Mouse (Mus musculus) testis, adult 2 months (tissue): Measurements from ENCODE around the gene Cobll1. TPM values are rescaled to one million over a fixed set of nuclear protein-coding genes. Genes with fewer than 3 reads are reported as not detected.
A peak's percentile ranks its signal among the peaks of the same experiment; 100 is the strongest.
"Not testable (repeated sequence)": the region's sequence is repeated elsewhere in the genome, so short reads cannot be mapped to it uniquely, and the experiment has no call there.

Source experiments
- H3K27ac ChIP-seq: fragments of 200-500 bp; 2 replicates; pipeline ENCODE4 v1.5.1; 2012; ENCODE audit warnings: low read depth, low read length; ENCODE audit not compliant: control insufficient read depth, insufficient read depth
- H3K27me3 ChIP-seq: fragments of 200-500 bp; 2 replicates; pipeline ENCODE4 v1.6.1; 2012; ENCODE audit warnings: mild to moderate bottlenecking, low read length, moderate library complexity; ENCODE audit not compliant: control insufficient read depth, insufficient read depth
- H3K36me3 ChIP-seq: fragments of 200-500 bp; 2 replicates; pipeline ENCODE4 v1.6.1; 2012; ENCODE audit warnings: mild to moderate bottlenecking, low read length; ENCODE audit not compliant: control insufficient read depth, insufficient read depth
- H3K4me1 ChIP-seq: fragments of 200-500 bp; 2 replicates; pipeline ENCODE4 v1.6.1; 2012; ENCODE audit warnings: low read length; ENCODE audit not compliant: control insufficient read depth, insufficient read depth
- H3K4me3 ChIP-seq: fragments of 200-500 bp; 2 replicates; pipeline ENCODE4 v1.5.1; 2012; ENCODE audit warnings: low read depth, mild to moderate bottlenecking, low read length, moderate library complexity, mixed read lengths; ENCODE audit not compliant: control insufficient read depth
- CTCF ChIP-seq: fragments of 200-500 bp; IDR thresholded peaks from 2 replicates; pipeline ENCODE4 v1.5.1; 2012; ENCODE audit warnings: low read depth, mild to moderate bottlenecking, inconsistent platforms, low read length, moderate library complexity; ENCODE audit not compliant: control insufficient read depth, insufficient read depth, insufficient replicate concordance
- POLR2A ChIP-seq: fragments of 200-500 bp; IDR thresholded peaks from 2 replicates; pipeline ENCODE4 v1.6.1; 2012; ENCODE audit warnings: low read depth, mild to moderate bottlenecking, inconsistent platforms, low read length, moderate library complexity; ENCODE audit not compliant: control insufficient read depth
- polyA plus RNA-seq: library from polyadenylated mRNA; depleted of rRNA; stranded (reverse); fragments of >200 nt; gene quantifications from 2 replicates; pipeline ENCODE4 v1.2.3, GENCODE M21; 2012

Gene Cobll1
- polyA plus RNA-seq, 1 experiment, result 3.6 TPM

- no peak for TF ChIP-seq CTCF
- no peak for TF ChIP-seq POLR2A
- Histone ChIP-seq H3K36me3 (no peaks in the 10 kb centered on the region), H3K4me3 (peak overlapping the region; percentile 48), H3K27me3 (no peaks in the 10 kb centered on the region), H3K27ac (no peak overlapping the region), H3K4me1 (no peaks in the 10 kb centered on the region)
Observed at GRCm38 (mm10) chr2:65268731-65269130, 29.5 kb upstream of the Cobll1 start.

- peak overlapping the region; percentile 54; the same call in 1 of the 2 replicates for H3K4me3 ChIP-seq
- no peaks in the 10 kb centered on the region for H3K4me1 ChIP-seq
- H3K36me3 ChIP-seq, result no peaks in the 10 kb centered on the region
- TF ChIP-seq POLR2A, result 0 out of 2 replicates have a peak, but pooled peaks have one; percentile 14
- TF ChIP-seq CTCF, result no peak
- no peaks in the 10 kb centered on the region for H3K27me3 ChIP-seq
- H3K27ac ChIP-seq, result no peak overlapping the region
Observed at GRCm38 (mm10) chr2:65267834-65268233, 28.6 kb upstream of the Cobll1 start.

GRCm38 (mm10) chr2:65266576-65267299 is 27.5 kb upstream of the Cobll1 start:
- H3K4me1 ChIP-seq, result no peaks in the 10 kb centered on the region
- no peaks in the 10 kb centered on the region for H3K36me3 ChIP-seq
- no peak overlapping the region for H3K27ac ChIP-seq
- TF ChIP-seq CTCF, result no peak
- TF ChIP-seq POLR2A, result no peak
- H3K27me3 ChIP-seq, result no peaks in the 10 kb centered on the region
- H3K4me3 ChIP-seq, result peak overlapping the region; percentile 49; the same call in 1 of the 2 replicates

GRCm38 (mm10) chr2:65262251-65262650 is 23.0 kb upstream of the Cobll1 start:
- Histone ChIP-seq H3K4me1 (no peaks in the 10 kb centered on the region), H3K4me3 (no peak overlapping the region), H3K27me3 (no peaks in the 10 kb centered on the region), H3K27ac (no peak overlapping the region), H3K36me3 (no peaks in the 10 kb centered on the region)
- TF ChIP-seq POLR2A, result no peak
- TF ChIP-seq CTCF, result no peak

- not testable (repeated sequence) for H3K4me3 ChIP-seq, H3K36me3 ChIP-seq, H3K4me1 ChIP-seq, H3K27ac ChIP-seq, H3K27me3 ChIP-seq
Observed at GRCm38 (mm10) chr2:65260828-65261227, 21.6 kb upstream of the Cobll1 start.

- H3K27ac ChIP-seq, result no peak overlapping the region
- TF ChIP-seq POLR2A (no peak), CTCF (no peak)
- H3K27me3 ChIP-seq, result no peaks in the 10 kb centered on the region
- no peaks in the 10 kb centered on the region for H3K36me3 ChIP-seq
- no peaks in the 10 kb centered on the region for H3K4me1 ChIP-seq
- no peak overlapping the region for H3K4me3 ChIP-seq
Observed at GRCm38 (mm10) chr2:65260400-65260799, 21.2 kb upstream of the Cobll1 start.

- TF ChIP-seq CTCF, result no peak
- TF ChIP-seq POLR2A, result no peak
- Histone ChIP-seq H3K27ac (no peak overlapping the region), H3K4me1 (no peaks in the 10 kb centered on the region), H3K36me3 (no peaks in the 10 kb centered on the region), H3K4me3 (no peak overlapping the region), H3K27me3 (no peaks in the 10 kb centered on the region)
Observed at GRCm38 (mm10) chr2:65257446-65257845, 18.2 kb upstream of the Cobll1 start.
